Mouse (Mus musculus) heart, embryonic 15.5 days (tissue): ENCODE results near the gene Afdn. TPM values are rescaled to one million over a fixed set of nuclear protein-coding genes. Genes with fewer than 3 reads are reported as not detected.
"Not testable (repeated sequence)": the region's sequence is repeated elsewhere in the genome, so short reads cannot be mapped to it uniquely, and the experiment has no call there.

ENCODE experiments used
- ATAC-seq: fragments of 200-750 bp; cut with Nextera tagmentation; replicated peaks from 2 replicates; pipeline ENCODE4 v1.8.0; 2017; ENCODE audit warnings: low read depth, moderate TSS enrichment; ENCODE audit not compliant: insufficient number of reproducible peaks, insufficient read depth, low FRiP score
- H3K27ac ChIP-seq: fragments of 300-500 bp; sonication (generic); 2 replicates; pipeline ENCODE4 v1.5.1; 2015; ENCODE audit warnings: mild to moderate bottlenecking, inconsistent platforms
- H3K27me3 ChIP-seq: fragments of 300-500 bp; sonication (generic); 2 replicates; pipeline ENCODE4 v1.6.1; 2015; ENCODE audit warnings: inconsistent platforms
- H3K36me3 ChIP-seq: fragments of 300-500 bp; sonication (generic); 2 replicates; pipeline ENCODE4 v1.6.1; 2015; ENCODE audit warnings: mild to moderate bottlenecking, inconsistent platforms
- H3K4me1 ChIP-seq: fragments of 300-500 bp; sonication (generic); replicated peaks from 2 replicates; pipeline ENCODE4 v1.6.1; 2015; ENCODE audit warnings: inconsistent platforms
- H3K4me2 ChIP-seq: fragments of 300-500 bp; sonication (generic); 2 replicates; pipeline ENCODE4 v1.6.1; 2015; ENCODE audit warnings: inconsistent platforms, mild to moderate bottlenecking, moderate library complexity
- H3K4me3 ChIP-seq: fragments of 300-500 bp; sonication (generic); 2 replicates; pipeline ENCODE4 v1.5.1; 2015; ENCODE audit warnings: mild to moderate bottlenecking, inconsistent platforms
- H3K9ac ChIP-seq: fragments of 300-500 bp; sonication (generic); 2 replicates; pipeline ENCODE4 v1.6.1; 2015; ENCODE audit warnings: mild to moderate bottlenecking, inconsistent platforms
- H3K9me3 ChIP-seq: fragments of 300-500 bp; sonication (generic); replicated peaks from 2 replicates; pipeline ENCODE4 v1.6.1; 2016; ENCODE audit warnings: inconsistent platforms
- WGBS: fragments of 180-500 bp; shearing (Covaris S2); methylation state at CpG from one replicate; pipeline ENCODE4 v1.1.7; 2015; ENCODE audit warnings: mixed read lengths; 5-methylcytosine and 5-hydroxymethylcytosine counted together
- polyA plus RNA-seq: library from polyadenylated mRNA; unstranded; fragments of >200 nt; fragmentation: Nextera tagmentation; extraction: Ambion mirVana; gene quantifications from 2 replicates; pipeline ENCODE4 v1.2.1, GENCODE M21; 2015

Gene Afdn
- polyA plus RNA-seq, 1 experiment from 2014 or later: 68.7 TPM

- no peak for ATAC-seq
- Histone ChIP-seq H3K4me3 (no peak overlapping the region), H3K36me3 (no peaks in the 10 kb centered on the region), H3K9me3 (no peaks in the 10 kb centered on the region), H3K4me1 (0 out of 2 replicates have a peak, but pooled peaks cover 3% of the 10 kb centered on the region), H3K9ac (no peak overlapping the region), H3K27me3 (no peaks in the 10 kb centered on the region), H3K27ac (no peak overlapping the region), H3K4me2 (no peak overlapping the region)
- WGBS: 45% methylated on average over 2 of the region's 2 CpGs
Measured at GRCm38 (mm10) chr17:13923418-13923817, 163.1 kb downstream of the Afdn start.

- no peaks in the 10 kb centered on the region for H3K27me3 ChIP-seq
- H3K4me3 ChIP-seq: no peak overlapping the region
- 0 out of 2 replicates have a peak, but pooled peaks cover 3% of the 10 kb centered on the region for H3K4me1 ChIP-seq
- no peaks in the 10 kb centered on the region for H3K36me3 ChIP-seq
- ATAC-seq: no peak
- no peak overlapping the region for H3K4me2 ChIP-seq
- no peak overlapping the region for H3K27ac ChIP-seq
- no peaks in the 10 kb centered on the region for H3K9me3 ChIP-seq
- 87% methylated on average over 2 of the region's 2 CpGs for WGBS
- no peak overlapping the region for H3K9ac ChIP-seq
Measured at GRCm38 (mm10) chr17:13924588-13924987, 164.2 kb downstream of the Afdn start.

- no peak for ATAC-seq
- Histone ChIP-seq H3K36me3 (no peaks in the 10 kb centered on the region), H3K4me2 (no peak overlapping the region), H3K9ac (no peak overlapping the region), H3K4me3 (no peak overlapping the region), H3K4me1 (no peaks in the 10 kb centered on the region), H3K9me3 (no peaks in the 10 kb centered on the region), H3K27ac (no peak overlapping the region), H3K27me3 (no peaks in the 10 kb centered on the region)
- WGBS: 53% methylated on average over 3 of the region's 3 CpGs
Measured at GRCm38 (mm10) chr17:13925931-13926330, 165.6 kb downstream of the Afdn start.

- H3K9ac ChIP-seq: no peak overlapping the region
- no peak overlapping the region for H3K27ac ChIP-seq
- no peaks in the 10 kb centered on the region for H3K9me3 ChIP-seq
- H3K27me3 ChIP-seq: no peaks in the 10 kb centered on the region
- H3K4me3 ChIP-seq: no peak overlapping the region
- H3K4me2 ChIP-seq: no peak overlapping the region
- H3K36me3 ChIP-seq: no peaks in the 10 kb centered on the region
- 78% methylated on average over 9 of the region's 9 CpGs for WGBS
- no peaks in the 10 kb centered on the region for H3K4me1 ChIP-seq
- no peak for ATAC-seq
Measured at GRCm38 (mm10) chr17:13930421-13930820, 170.1 kb downstream of the Afdn start.

GRCm38 (mm10) chr17:13935364-13935763 is 175.0 kb downstream of the Afdn start:
- WGBS: 91% methylated on average over 2 of the region's 2 CpGs

GRCm38 (mm10) chr17:13937787-13938186 is 177.4 kb downstream of the Afdn start:
- Histone ChIP-seq H3K4me3 (no peak overlapping the region), H3K27me3 (no peaks in the 10 kb centered on the region), H3K4me1 (peaks cover 26% of the 10 kb centered on the region), H3K4me2 (no peak overlapping the region), H3K36me3 (no peaks in the 10 kb centered on the region), H3K9ac (no peak overlapping the region), H3K27ac (no peak overlapping the region), H3K9me3 (no peaks in the 10 kb centered on the region)
- WGBS: 83% methylated on average over 4 of the region's 4 CpGs
- ATAC-seq: no peak

More at GRCm38 (mm10) chr17:13935364-13935763, 175.0 kb downstream of the Afdn start:
- not testable (repeated sequence) for ATAC-seq, H3K4me3 ChIP-seq, H3K27me3 ChIP-seq, H3K9me3 ChIP-seq, H3K4me2 ChIP-seq, H3K9ac ChIP-seq, H3K27ac ChIP-seq, H3K36me3 ChIP-seq
- peaks cover 25% of the 10 kb centered on the region for H3K4me1 ChIP-seq

- no peak overlapping the region for H3K4me2 ChIP-seq
- H3K27ac ChIP-seq: peak overlapping the region; percentile 84
- peak; percentile 87 for ATAC-seq
- H3K4me1 ChIP-seq: peaks cover 26% of the 10 kb centered on the region
- no peak overlapping the region for H3K9ac ChIP-seq
- H3K4me3 ChIP-seq: no peak overlapping the region
- H3K36me3 ChIP-seq: no peaks in the 10 kb centered on the region
- 29% methylated on average over 3 of the region's 3 CpGs for WGBS
- H3K27me3 ChIP-seq: no peaks in the 10 kb centered on the region
- no peaks in the 10 kb centered on the region for H3K9me3 ChIP-seq
Measured at GRCm38 (mm10) chr17:13938652-13939051, 178.3 kb downstream of the Afdn start.

- H3K27ac ChIP-seq: peak overlapping the region; percentile 84
- H3K9ac ChIP-seq, H3K9me3 ChIP-seq, H3K36me3 ChIP-seq, H3K27me3 ChIP-seq, H3K4me2 ChIP-seq, H3K4me3 ChIP-seq: not testable (repeated sequence)
- H3K4me1 ChIP-seq: peaks cover 26% of the 10 kb centered on the region
- 38% methylated on average over 2 of the region's 2 CpGs for WGBS
- peak; percentile 29; the same call in 1 of the 2 replicates for ATAC-seq
Measured at GRCm38 (mm10) chr17:13939231-13939630, 178.9 kb downstream of the Afdn start.

GRCm38 (mm10) chr17:13940487-13940886 is 180.1 kb downstream of the Afdn start:
- no peak overlapping the region for H3K4me2 ChIP-seq
- H3K4me1 ChIP-seq: peaks cover 26% of the 10 kb centered on the region
- no peaks in the 10 kb centered on the region for H3K36me3 ChIP-seq
- 88% methylated on average over 1 of the region's 1 CpGs for WGBS
- no peaks in the 10 kb centered on the region for H3K9me3 ChIP-seq
- ATAC-seq: no peak
- no peak overlapping the region for H3K9ac ChIP-seq
- no peak overlapping the region for H3K27ac ChIP-seq
- H3K4me3 ChIP-seq: no peak overlapping the region
- no peaks in the 10 kb centered on the region for H3K27me3 ChIP-seq

- H3K4me3 ChIP-seq, H3K27ac ChIP-seq, ATAC-seq, H3K27me3 ChIP-seq, H3K9me3 ChIP-seq, H3K4me2 ChIP-seq, H3K4me1 ChIP-seq, H3K36me3 ChIP-seq, H3K9ac ChIP-seq: not testable (repeated sequence)
- 58% methylated on average over 1 of the region's 2 CpGs for WGBS
Measured at GRCm38 (mm10) chr17:13948073-13948472, 187.7 kb downstream of the Afdn start, which contains the start of gene Gm7168. TSS of gene Gm7168 (plus strand) at chr17:13948373.

GRCm38 (mm10) chr17:13951570-13951969 is 191.2 kb downstream of the Afdn start:
- not testable (repeated sequence) for ATAC-seq, H3K9me3 ChIP-seq, H3K9ac ChIP-seq, H3K36me3 ChIP-seq, H3K27me3 ChIP-seq, H3K27ac ChIP-seq, H3K4me2 ChIP-seq, H3K4me3 ChIP-seq, H3K4me1 ChIP-seq
- WGBS: 74% methylated on average over 1 of the region's 1 CpGs
